Mouse (Mus musculus) spleen, postnatal 10 days (tissue): ENCODE results near the gene Swi5.

Source experiments
- DNase-seq, 2 experiments: peaks; one replicate each; pipeline ENCODE4 v3.0.0; 2021 to 2022; ENCODE audit warnings: low spot score in 2 of 2

The Swi5 gene

GRCm38 (mm10) chr2:32287923-32288367 lies at the start of gene Swi5:
Swi5 (minus strand) TSS chr2:32288075.
- DNase-seq: peak; percentile 98 to 100

GRCm38 (mm10) chr2:32335888-32336287 lies 48.0 kb upstream of the Swi5 start:
- DNase-seq: no peak

GRCm38 (mm10) chr2:32332159-32332558 lies 44.3 kb upstream of the Swi5 start:
- DNase-seq: no peak

GRCm38 (mm10) chr2:32329531-32329930 lies 41.7 kb upstream of the Swi5 start:
- no peak for DNase-seq

- DNase-seq: no peak
Observed at GRCm38 (mm10) chr2:32328911-32329460, 41.1 kb upstream of the Swi5 start.

- DNase-seq: no peak
Observed at GRCm38 (mm10) chr2:32327200-32327599, 39.3 kb upstream of the Swi5 start.

GRCm38 (mm10) chr2:32325342-32325741 lies 37.5 kb upstream of the Swi5 start:
- no peak for DNase-seq

GRCm38 (mm10) chr2:32324322-32324721 lies 36.4 kb upstream of the Swi5 start:
- DNase-seq: no peak

GRCm38 (mm10) chr2:32322754-32323741 lies 35.2 kb upstream of the Swi5 start:
- no peak for DNase-seq

GRCm38 (mm10) chr2:32321591-32322298 lies 33.9 kb upstream of the Swi5 start:
- no peak for DNase-seq

- no peak for DNase-seq
Observed at GRCm38 (mm10) chr2:32320721-32321120, 32.8 kb upstream of the Swi5 start.

GRCm38 (mm10) chr2:32319586-32320580 lies 32.0 kb upstream of the Swi5 start:
- DNase-seq: no peak

GRCm38 (mm10) chr2:32318709-32319585 lies 31.1 kb upstream of the Swi5 start:
- no peak for DNase-seq

- no peak for DNase-seq
Observed at GRCm38 (mm10) chr2:32317791-32318417, 30.0 kb upstream of the Swi5 start.

- no peak for DNase-seq
Observed at GRCm38 (mm10) chr2:32316887-32317656, 29.2 kb upstream of the Swi5 start.

- DNase-seq: no peak
Observed at GRCm38 (mm10) chr2:32315751-32316150, 27.9 kb upstream of the Swi5 start.

GRCm38 (mm10) chr2:32314831-32315230 lies 27.0 kb upstream of the Swi5 start:
- no peak for DNase-seq

- peak; percentile 62 to 91 for DNase-seq
Observed at GRCm38 (mm10) chr2:32312318-32312964, 24.6 kb upstream of the Swi5 start.
